Mouse (Mus musculus): Measurements from ENCODE around the gene B230307C23Rik. TPM values are rescaled to one million over a fixed set of nuclear protein-coding genes. Genes with fewer than 3 reads are reported as not detected.

The B230307C23Rik gene
- 9.8 and 11.0 TPM in 2 replicates for polyA plus RNA-seq (2015; fragmentation: Nextera tagmentation; extraction: Ambion mirVana)

DNA sequence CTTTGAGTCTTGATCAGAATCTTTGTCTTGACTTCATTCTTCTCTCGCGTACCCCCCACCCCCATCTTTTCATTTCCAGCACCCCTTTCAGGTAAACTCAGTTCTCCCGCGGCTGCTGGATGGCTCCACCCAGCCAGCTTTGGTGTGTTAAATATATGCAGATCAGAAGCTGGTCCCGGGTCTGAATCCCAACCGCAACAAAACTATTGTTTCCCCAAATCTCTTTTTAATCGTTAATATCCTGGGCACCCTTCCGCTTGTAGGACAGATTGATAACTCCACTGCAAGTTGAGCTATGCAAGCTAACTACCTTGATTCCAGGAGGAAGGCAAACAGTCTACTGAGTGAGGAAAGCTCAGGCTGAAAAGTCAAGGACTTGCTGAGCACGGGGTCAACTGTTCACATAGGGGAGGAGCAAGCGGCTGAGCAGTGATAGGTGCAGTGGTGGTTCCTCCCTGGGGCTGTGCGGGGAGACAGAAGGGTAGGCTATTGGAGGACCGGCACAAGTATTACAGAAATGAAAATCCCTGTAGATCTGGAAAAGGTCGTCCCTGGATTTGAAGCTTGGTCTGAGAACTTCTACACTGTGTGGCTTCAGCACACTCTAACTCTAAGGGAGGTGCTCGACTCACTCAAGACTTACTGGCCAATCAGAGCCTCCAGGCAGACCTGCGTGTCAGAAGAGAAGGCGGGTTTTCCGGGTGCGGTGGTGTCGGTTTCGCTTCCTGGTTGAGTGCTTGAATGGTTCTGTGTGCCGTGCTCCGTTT is at the start of gene B230307C23Rik:
TSS of gene B230307C23Rik (plus strand) at position 700 of the 767 bp plus-strand sequence.
- ATAC-seq (ENCODE audit: insufficient read depth), result peak; percentile 97

DNA sequence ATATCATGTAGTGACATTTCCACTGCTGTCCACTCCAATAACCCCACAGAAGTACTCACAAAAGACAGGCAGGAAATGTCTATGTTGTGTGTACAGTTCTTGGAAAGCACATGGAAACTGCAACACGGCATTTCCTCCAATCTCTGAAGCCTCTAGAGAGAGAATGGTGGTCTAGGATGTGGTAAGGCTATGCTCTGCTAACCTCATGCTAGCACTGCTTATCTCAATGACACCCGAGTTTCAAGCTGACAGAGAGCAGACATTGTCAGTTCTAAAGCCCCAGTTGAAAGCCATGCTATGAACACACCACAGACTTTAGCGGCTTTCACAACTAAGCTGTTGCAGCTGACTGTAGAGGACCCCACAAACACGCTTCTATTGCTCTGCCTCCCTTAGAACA is 48.3 kb upstream of the B230307C23Rik start:
- WGBS (ENCODE audit: insufficient replicate concordance), result 48% methylated on average over 4 of the region's 4 CpGs
- no peaks in the 10 kb centered on the region for H3K27me3 ChIP-seq
- H3K4me2 ChIP-seq, result no peak overlapping the region
- H3K9ac ChIP-seq, result no peak overlapping the region
- no peak for ATAC-seq (ENCODE audit: insufficient read depth)
- no peak overlapping the region for H3K4me3 ChIP-seq (replicated peaks)
- H3K9me3 ChIP-seq (replicated peaks), result no peaks in the 10 kb centered on the region
- peaks cover 21% of the 10 kb centered on the region for H3K4me1 ChIP-seq (replicated peaks)
- no peak overlapping the region for H3K27ac ChIP-seq (replicated peaks)
- H3K36me3 ChIP-seq (replicated peaks), result peaks cover 33% of the 10 kb centered on the region

More for the DNA sequence above, at the start of gene B230307C23Rik:
- H3K4me3 ChIP-seq (replicated peaks), result peak within 1 kb of the TSS; percentile 70
- H3K27ac ChIP-seq (replicated peaks), result peak within 1 kb of the TSS; percentile 85
- peaks cover 4% of the 10 kb centered on the region; the same call in 1 of the 2 replicates for H3K36me3 ChIP-seq (replicated peaks)
- H3K9ac ChIP-seq, result peak within 1 kb of the TSS; percentile 52
- WGBS (ENCODE audit: insufficient replicate concordance), result 1% methylated on average over 22 of the region's 22 CpGs
- H3K4me1 ChIP-seq (replicated peaks), result peaks cover 26% of the 10 kb centered on the region
- peak within 1 kb of the TSS; percentile 70 for H3K4me2 ChIP-seq
- no peaks in the 10 kb centered on the region for H3K9me3 ChIP-seq (replicated peaks)
- H3K27me3 ChIP-seq, result no peaks in the 10 kb centered on the region

DNA sequence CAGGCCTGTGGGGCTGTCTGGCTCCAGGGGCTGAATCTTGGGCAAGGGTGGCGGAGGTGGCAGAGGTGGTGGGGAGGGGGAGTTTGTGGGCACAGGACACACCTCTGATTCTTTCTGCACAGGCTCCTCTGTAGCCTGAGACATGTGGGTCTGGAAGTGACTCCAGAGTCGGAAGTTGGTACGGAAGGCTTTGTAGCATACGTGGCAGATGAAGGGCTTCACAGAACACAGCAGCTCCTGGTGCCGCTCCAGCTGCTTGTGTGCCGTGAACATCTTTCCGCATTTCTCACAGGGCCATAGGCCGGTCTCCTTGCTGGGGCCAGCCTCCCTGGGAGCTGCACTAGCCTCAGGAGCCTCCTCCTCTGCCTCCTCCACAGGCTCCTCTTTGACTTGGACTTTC is 47.1 kb upstream of the B230307C23Rik start:
- Histone ChIP-seq H3K9me3 (replicated peaks) (no peaks in the 10 kb centered on the region), H3K4me3 (replicated peaks) (no peak overlapping the region), H3K4me2 (no peak overlapping the region), H3K9ac (no peak overlapping the region), H3K27me3 (no peaks in the 10 kb centered on the region), H3K27ac (replicated peaks) (no peak overlapping the region), H3K36me3 (replicated peaks) (peaks cover 33% of the 10 kb centered on the region), H3K4me1 (replicated peaks) (peaks cover 33% of the 10 kb centered on the region)
- no peak for ATAC-seq (ENCODE audit: insufficient read depth)
- WGBS (ENCODE audit: insufficient replicate concordance), result 87% methylated on average over 8 of the region's 8 CpGs

DNA sequence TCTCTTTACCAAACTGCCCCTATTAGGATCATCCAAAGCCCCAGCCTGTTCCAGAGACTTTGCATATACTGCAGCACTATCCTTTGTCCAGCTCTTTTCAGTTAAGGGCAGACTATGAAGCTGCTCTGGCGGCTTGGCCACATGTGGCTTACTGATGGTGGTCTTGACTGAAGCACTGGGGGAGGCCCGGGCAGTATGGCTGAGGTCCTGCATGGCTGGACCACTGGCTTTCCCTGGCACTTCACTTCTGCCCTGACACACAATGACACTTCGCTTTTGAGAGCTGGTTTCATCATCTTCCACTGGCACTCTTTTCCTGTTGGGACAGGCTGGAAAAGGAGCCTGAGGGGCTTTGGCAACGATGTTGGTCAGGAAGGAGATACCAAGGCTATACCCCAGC is 44.7 kb upstream of the B230307C23Rik start:
- no peaks in the 10 kb centered on the region for H3K27me3 ChIP-seq
- no peak overlapping the region for H3K4me2 ChIP-seq
- peaks cover 45% of the 10 kb centered on the region for H3K36me3 ChIP-seq (replicated peaks)
- no peak overlapping the region for H3K4me3 ChIP-seq (replicated peaks)
- peaks cover 46% of the 10 kb centered on the region for H3K4me1 ChIP-seq (replicated peaks)
- ATAC-seq (ENCODE audit: insufficient read depth), result no peak
- H3K9ac ChIP-seq, result no peak overlapping the region
- WGBS (ENCODE audit: insufficient replicate concordance), result 59% methylated on average over 4 of the region's 4 CpGs
- H3K27ac ChIP-seq (replicated peaks), result peak overlapping the region; percentile 81
- no peaks in the 10 kb centered on the region for H3K9me3 ChIP-seq (replicated peaks)

DNA sequence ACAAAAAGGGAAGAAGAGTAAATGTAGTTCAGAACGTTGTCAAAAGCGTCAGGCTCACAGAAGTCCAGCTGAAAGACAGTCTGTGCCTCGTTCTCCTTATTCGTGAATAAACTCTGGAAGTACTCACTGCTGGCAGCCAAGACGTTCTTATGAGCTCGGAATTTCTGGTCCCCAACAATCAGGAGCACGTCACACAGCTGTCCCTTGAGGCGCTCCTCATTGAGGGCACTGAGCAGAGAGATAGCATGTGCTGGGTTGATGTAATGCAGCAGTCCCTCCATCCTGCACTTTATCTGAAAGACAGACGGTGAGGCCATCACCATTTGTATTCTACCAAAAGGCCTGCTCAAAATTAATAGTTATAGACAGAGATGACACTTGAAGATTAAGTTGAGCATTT is 44.3 kb upstream of the B230307C23Rik start:
- H3K27ac ChIP-seq (replicated peaks), result peak overlapping the region; percentile 81
- H3K9ac ChIP-seq, result no peak overlapping the region
- peak overlapping the region; percentile 31; the same call in 1 of the 2 replicates for H3K4me2 ChIP-seq

DNA sequence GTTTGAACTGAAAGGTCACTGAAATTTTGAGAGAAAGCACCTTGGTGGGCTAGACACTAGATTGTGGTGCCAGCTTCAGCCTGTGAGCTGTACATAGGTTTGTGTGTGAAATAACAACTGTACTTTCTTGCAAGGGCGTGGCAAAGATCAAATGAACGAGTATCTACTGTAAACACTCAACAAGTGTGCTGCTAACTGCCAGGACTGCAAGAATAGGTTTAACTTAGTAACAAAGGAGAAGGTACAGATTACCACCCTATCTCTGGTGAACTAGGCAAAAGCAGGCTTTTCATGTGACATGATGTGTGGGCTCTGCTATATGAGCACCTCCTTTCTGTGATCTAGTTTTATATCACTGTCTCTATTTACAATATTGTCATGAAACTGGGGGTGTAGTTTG is 43.8 kb upstream of the B230307C23Rik start:
- Histone ChIP-seq H3K9me3 (replicated peaks) (no peaks in the 10 kb centered on the region), H3K27ac (replicated peaks) (peak overlapping the region; percentile 81), H3K9ac (no peak overlapping the region), H3K4me1 (replicated peaks) (peaks cover 56% of the 10 kb centered on the region), H3K4me2 (peak overlapping the region; percentile 31), H3K36me3 (replicated peaks) (peaks cover 45% of the 10 kb centered on the region), H3K27me3 (no peaks in the 10 kb centered on the region), H3K4me3 (replicated peaks) (no peak overlapping the region)
- 36% methylated on average over 2 of the region's 2 CpGs for WGBS (ENCODE audit: insufficient replicate concordance)
- peak; percentile 81 for ATAC-seq (ENCODE audit: insufficient read depth)

More for the DNA sequence above, 44.3 kb upstream of the B230307C23Rik start:
- 41% methylated on average over 9 of the region's 9 CpGs for WGBS (ENCODE audit: insufficient replicate concordance)
- no peaks in the 10 kb centered on the region for H3K27me3 ChIP-seq
- peak; percentile 88 for ATAC-seq (ENCODE audit: insufficient read depth)
- no peaks in the 10 kb centered on the region for H3K9me3 ChIP-seq (replicated peaks)
- H3K4me1 ChIP-seq (replicated peaks), result peaks cover 51% of the 10 kb centered on the region
- no peak overlapping the region for H3K4me3 ChIP-seq (replicated peaks)
- peaks cover 45% of the 10 kb centered on the region for H3K36me3 ChIP-seq (replicated peaks)

DNA sequence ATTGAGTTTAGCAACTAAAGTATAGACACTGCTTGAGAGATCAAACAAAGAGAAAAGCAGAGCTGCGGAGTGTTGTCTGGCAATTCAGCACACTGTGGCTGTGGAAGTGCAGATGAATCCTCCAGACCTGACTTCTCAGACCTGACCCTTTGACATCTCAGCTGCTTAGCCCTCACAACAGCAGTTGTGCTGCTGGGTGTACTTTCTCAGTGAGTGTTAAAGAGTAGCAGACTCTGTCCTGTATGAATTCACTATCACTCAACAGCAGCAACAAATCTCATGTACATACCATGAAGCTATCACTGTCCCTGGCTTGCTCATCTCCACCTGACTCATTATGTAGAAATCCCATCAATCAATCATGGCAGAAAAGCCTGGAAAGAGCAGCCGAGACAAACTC is 41.1 kb upstream of the B230307C23Rik start:
- no peak overlapping the region for H3K9ac ChIP-seq
- ATAC-seq (ENCODE audit: insufficient read depth), result no peak
- H3K4me2 ChIP-seq, result no peak overlapping the region
- no peaks in the 10 kb centered on the region for H3K27me3 ChIP-seq
- H3K9me3 ChIP-seq (replicated peaks), result no peaks in the 10 kb centered on the region
- H3K4me1 ChIP-seq (replicated peaks), result peaks cover 82% of the 10 kb centered on the region
- peaks cover 28% of the 10 kb centered on the region for H3K36me3 ChIP-seq (replicated peaks)
- 80% methylated on average over 2 of the region's 2 CpGs for whole genome bisulfite sequencing (ENCODE audit: insufficient replicate concordance)
- H3K4me3 ChIP-seq (replicated peaks), result no peak overlapping the region
- no peak overlapping the region for H3K27ac ChIP-seq (replicated peaks)

DNA sequence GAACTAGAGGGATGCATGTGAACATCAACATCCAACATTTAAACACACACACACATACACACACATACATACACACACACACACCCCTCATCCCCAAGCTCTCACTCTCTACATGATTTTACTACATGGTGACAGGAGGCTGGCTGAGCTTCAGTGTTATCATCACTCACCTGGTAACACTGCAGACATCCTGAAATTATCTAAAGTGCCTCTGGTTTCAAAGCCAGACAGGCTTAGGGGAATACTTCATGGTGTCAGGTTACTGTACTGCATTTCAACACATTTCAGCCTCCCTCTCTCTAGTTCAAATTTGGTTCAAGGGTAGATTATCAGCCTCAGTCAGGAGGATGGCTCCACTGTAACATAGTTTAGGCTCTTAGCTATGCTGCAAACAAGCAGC is 39.5 kb upstream of the B230307C23Rik start:
- no peaks in the 10 kb centered on the region for H3K9me3 ChIP-seq (replicated peaks)
- no peak overlapping the region for H3K4me2 ChIP-seq
- peaks cover 86% of the 10 kb centered on the region for H3K4me1 ChIP-seq (replicated peaks)
- no peak overlapping the region for H3K4me3 ChIP-seq (replicated peaks)
- peak overlapping the region; percentile 67 for H3K27ac ChIP-seq (replicated peaks)
- no peaks in the 10 kb centered on the region for H3K27me3 ChIP-seq
- peaks cover 13% of the 10 kb centered on the region; the same call in 1 of the 2 replicates for H3K36me3 ChIP-seq (replicated peaks)
- ATAC-seq (ENCODE audit: insufficient read depth), result no peak
- peak overlapping the region; percentile 28; the same call in 1 of the 2 replicates for H3K9ac ChIP-seq

DNA sequence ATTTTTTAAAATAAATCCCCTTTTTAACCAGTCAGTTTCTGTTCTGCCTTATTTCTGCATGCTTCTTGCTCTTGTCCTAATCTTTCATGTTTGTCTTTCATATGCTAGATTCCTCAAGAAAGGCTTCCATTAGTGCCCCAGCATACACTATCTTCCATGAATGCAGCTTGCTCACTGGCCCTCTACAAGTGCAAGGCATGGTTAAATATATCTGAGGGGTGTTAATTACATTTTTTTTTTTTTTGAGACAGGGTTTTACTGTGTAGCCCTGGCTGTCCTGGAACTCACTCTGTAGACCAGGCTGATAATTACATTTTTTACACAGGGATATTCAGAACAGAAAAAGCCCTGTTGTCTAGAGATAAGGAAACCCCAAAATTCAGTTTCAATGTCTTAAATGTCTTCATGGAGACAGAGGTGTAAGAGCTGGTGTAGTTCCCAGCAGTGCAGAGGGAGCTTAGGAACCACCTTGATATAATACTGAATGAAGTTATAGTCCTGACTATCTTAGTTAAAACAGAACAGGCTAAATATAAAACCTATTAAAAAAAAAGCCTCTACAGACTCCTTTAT is 38.6 kb upstream of the B230307C23Rik start:
- Histone ChIP-seq H3K9me3 (replicated peaks) (no peaks in the 10 kb centered on the region), H3K27ac (replicated peaks) (peak overlapping the region; percentile 67), H3K36me3 (replicated peaks) (peaks cover 13% of the 10 kb centered on the region; the same call in 1 of the 2 replicates), H3K4me1 (replicated peaks) (peaks cover 85% of the 10 kb centered on the region), H3K4me2 (no peak overlapping the region), H3K27me3 (no peaks in the 10 kb centered on the region), H3K4me3 (replicated peaks) (no peak overlapping the region), H3K9ac (no peak overlapping the region)
- no peak for ATAC-seq (ENCODE audit: insufficient read depth)

DNA sequence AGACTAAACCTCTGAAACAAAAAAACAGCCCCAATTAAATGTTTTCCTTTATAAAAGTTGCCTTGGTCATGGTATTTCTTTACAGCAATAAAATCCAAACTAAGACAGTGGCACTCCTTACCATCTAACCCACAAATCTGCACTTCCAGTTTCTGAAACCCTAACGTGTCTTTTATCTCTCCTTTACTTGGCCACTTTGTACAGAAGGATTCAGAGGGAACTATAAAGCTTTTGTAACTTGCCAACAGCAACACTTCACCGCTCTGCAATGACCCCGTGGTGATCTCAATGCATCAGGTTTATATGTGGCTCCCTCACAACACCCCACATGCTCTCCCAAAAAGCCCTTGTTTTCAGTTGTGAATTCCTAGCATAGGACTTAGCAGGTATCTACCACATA is 36.8 kb upstream of the B230307C23Rik start:
- Histone ChIP-seq H3K36me3 (replicated peaks) (peaks cover 10% of the 10 kb centered on the region; the same call in 1 of the 2 replicates), H3K9me3 (replicated peaks) (no peaks in the 10 kb centered on the region), H3K4me2 (peak overlapping the region; percentile 90; the same call in 1 of the 2 replicates), H3K27ac (replicated peaks) (peak overlapping the region; percentile 10; the same call in 1 of the 2 replicates), H3K4me3 (replicated peaks) (no peak overlapping the region), H3K27me3 (no peaks in the 10 kb centered on the region), H3K9ac (no peak overlapping the region), H3K4me1 (replicated peaks) (peaks cover 81% of the 10 kb centered on the region)
- ATAC-seq (ENCODE audit: insufficient read depth), result no peak
- 60% methylated on average over 3 of the region's 3 CpGs for WGBS (ENCODE audit: insufficient replicate concordance)

DNA sequence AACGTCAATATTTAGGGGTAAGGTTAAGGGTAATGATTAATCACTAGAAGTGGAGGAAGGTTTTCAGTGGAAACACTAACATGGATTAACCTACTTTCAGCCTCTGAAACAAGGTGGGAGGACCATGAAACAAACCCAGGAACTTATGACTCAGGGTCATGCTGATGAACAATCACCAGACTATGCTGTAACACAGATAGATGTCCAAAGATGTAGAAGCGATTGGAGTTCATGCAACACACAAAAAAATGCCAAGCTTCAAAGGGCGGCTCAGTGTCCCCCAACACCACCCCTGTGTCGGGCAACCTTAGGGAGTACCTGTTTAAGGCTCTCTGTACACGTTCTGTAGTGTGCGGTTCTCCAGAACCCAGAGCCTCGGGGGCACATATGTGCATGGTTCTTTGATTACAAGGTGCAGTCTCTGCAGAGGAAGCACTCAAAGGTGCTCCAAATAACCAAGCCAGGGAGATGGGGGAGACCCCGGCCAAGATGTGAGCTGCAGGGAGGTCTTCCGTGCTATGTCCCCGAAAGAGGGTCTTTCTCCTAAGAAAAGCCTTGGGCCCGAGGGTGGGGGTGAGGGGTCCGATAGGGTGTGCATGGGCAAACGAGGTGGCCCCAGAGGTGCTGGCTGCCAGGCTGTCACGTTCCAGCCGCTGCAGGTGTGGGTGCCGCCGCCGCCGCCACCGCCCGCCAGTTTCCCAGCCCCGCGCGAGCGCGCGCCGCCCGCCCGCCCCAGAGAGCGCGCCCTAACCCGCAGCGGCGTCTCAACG is 35.5 kb upstream of the B230307C23Rik start:
- Histone ChIP-seq H3K9ac (peak overlapping the region; percentile 90), H3K27ac (replicated peaks) (peak overlapping the region; percentile 95), H3K4me3 (replicated peaks) (peak overlapping the region; percentile 86), H3K4me2 (peak overlapping the region; percentile 90), H3K27me3 (no peaks in the 10 kb centered on the region), H3K4me1 (replicated peaks) (peaks cover 74% of the 10 kb centered on the region), H3K36me3 (replicated peaks) (no peaks in the 10 kb centered on the region), H3K9me3 (replicated peaks) (no peaks in the 10 kb centered on the region)
- 4% methylated on average over 36 of the region's 36 CpGs for WGBS (ENCODE audit: insufficient replicate concordance)
- ATAC-seq (ENCODE audit: insufficient read depth), result no peak
